Mouse (Mus musculus) CH12.LX (cell line): ENCODE measurements around the gene Gla.

Source experiments
- CTCF ChIP-seq, 2 experiments: IDR thresholded peaks in 1 of 2; conservative IDR thresholded peaks in 1 of 2; 2 replicates each; pipeline ENCODE4 v1.5.1; 2011 to 2012; ENCODE audit warnings: low read depth in 2 of 2, low read length in 2 of 2, improper control_type of control experiment in 1 of 2, inconsistent platforms in 1 of 2, mild to moderate bottlenecking in 1 of 2, moderate library complexity in 1 of 2
- JUN ChIP-seq: IDR thresholded peaks from 2 replicates; pipeline ENCODE4 v1.6.1; 2011; ENCODE audit warnings: low read depth, mild to moderate bottlenecking, low read length, improper control_type of control experiment, moderate library complexity; ENCODE audit not compliant: insufficient read depth
- ZNF384 ChIP-seq: IDR thresholded peaks from 2 replicates; pipeline ENCODE4 v1.6.1; 2012; ENCODE audit warnings: low read depth, low read length, improper control_type of control experiment, inconsistent platforms

GRCm38 (mm10) chrX:134585103-134586002 lies 15.6 kb downstream of the Gla start, which contains the start of gene Rpl36a:
- TF ChIP-seq CTCF (conservative IDR thresholded peaks at IDR 0.05 in 1 of 2, IDR thresholded peaks at IDR 0.05 in 1 of 2; ENCODE audit: low read depth in 2 of 2, low read length in 2 of 2) (peak; percentile 25 to 68; a peak in 3 of 4 replicates), JUN (no peak), ZNF384 (no peak)
